Mouse (Mus musculus): Measurements from ENCODE around the gene Blvrb.

Gene Blvrb

GRCm38 (mm10) chr7:27475596-27475995, 27.8 kb downstream of the Blvrb start:
- in situ Hi-C loops (cut with MboI; ENCODE audit: unreplicated experiment in 2 of 2): no loop called here

GRCm38 (mm10) chr7:27476098-27476635, 28.4 kb downstream of the Blvrb start:
- in situ Hi-C loops (cut with MboI; ENCODE audit: unreplicated experiment in 2 of 2): no loop called here

- in situ Hi-C loops (cut with MboI; ENCODE audit: unreplicated experiment in 2 of 2): no loop called here
Observed at GRCm38 (mm10) chr7:27478561-27478960, 30.8 kb downstream of the Blvrb start.

GRCm38 (mm10) chr7:27479750-27480149, 32.0 kb downstream of the Blvrb start:
- in situ Hi-C loops (cut with MboI; ENCODE audit: unreplicated experiment in 2 of 2): no loop called here

GRCm38 (mm10) chr7:27480506-27480905, 32.7 kb downstream of the Blvrb start:
- in situ Hi-C loops (cut with MboI; ENCODE audit: unreplicated experiment in 2 of 2): no loop called here

GRCm38 (mm10) chr7:27480927-27481626, 33.3 kb downstream of the Blvrb start:
- in situ Hi-C loops (cut with MboI; ENCODE audit: unreplicated experiment in 2 of 2): no loop called here

GRCm38 (mm10) chr7:27481627-27481969, 33.8 kb downstream of the Blvrb start:
- in situ Hi-C loops (cut with MboI; ENCODE audit: unreplicated experiment in 2 of 2): no loop called here

GRCm38 (mm10) chr7:27483860-27484259, 36.1 kb downstream of the Blvrb start:
- in situ Hi-C loops (cut with MboI; ENCODE audit: unreplicated experiment in 2 of 2): no loop called here

GRCm38 (mm10) chr7:27486102-27486769, 38.5 kb downstream of the Blvrb start:
- in situ Hi-C loops (cut with MboI; ENCODE audit: unreplicated experiment in 2 of 2): loop anchor here (5.0 kb wide), 2 partner anchors 44 to 91 kb away; no protein-coding TSS in a partner anchor

GRCm38 (mm10) chr7:27486770-27487697, 39.3 kb downstream of the Blvrb start, which contains the start of gene Sertad1:
Sertad1 (plus strand) TSS chr7:27486910.
- in situ Hi-C loops (cut with MboI; ENCODE audit: unreplicated experiment in 2 of 2): loop anchor here (5.0 kb wide), 2 partner anchors 45 to 90 kb away; no protein-coding TSS in a partner anchor

- in situ Hi-C loops (cut with MboI; ENCODE audit: unreplicated experiment in 2 of 2): loop anchor here (5.0 kb wide), 2 partner anchors 46 to 89 kb away; no protein-coding TSS in a partner anchor
Observed at GRCm38 (mm10) chr7:27487740-27488268, 40.0 kb downstream of the Blvrb start.

GRCm38 (mm10) chr7:27489270-27489869, 41.6 kb downstream of the Blvrb start:
- in situ Hi-C loops (cut with MboI; ENCODE audit: unreplicated experiment in 2 of 2): loop anchor here (5.0 kb wide), 2 partner anchors 47 to 88 kb away; no protein-coding TSS in a partner anchor

GRCm38 (mm10) chr7:27490227-27490542, 42.4 kb downstream of the Blvrb start:
- in situ Hi-C loops (cut with MboI; ENCODE audit: unreplicated experiment in 2 of 2): loop anchor here in 1 of 2 experiments (10.0 kb wide), 1 partner anchor 155 kb away; the partner anchor contains the start of gene Ltbp4

GRCm38 (mm10) chr7:27490543-27491329, 43.0 kb downstream of the Blvrb start:
- in situ Hi-C loops (cut with MboI; ENCODE audit: unreplicated experiment in 2 of 2): loop anchor here in 1 of 2 experiments (10.0 kb wide), 1 partner anchor 156 kb away; the partner anchor contains the start of gene Ltbp4

- in situ Hi-C loops (cut with MboI; ENCODE audit: unreplicated experiment in 2 of 2): loop anchor here in 1 of 2 experiments (10.0 kb wide), 1 partner anchor 157 kb away; the partner anchor contains the start of gene Ltbp4
Observed at GRCm38 (mm10) chr7:27491856-27492255, 44.1 kb downstream of the Blvrb start.

GRCm38 (mm10) chr7:27493022-27493421, 45.2 kb downstream of the Blvrb start:
- in situ Hi-C loops (cut with MboI; ENCODE audit: unreplicated experiment in 2 of 2): loop anchor here in 1 of 2 experiments (10.0 kb wide), 1 partner anchor 158 kb away; the partner anchor contains the start of gene Ltbp4

GRCm38 (mm10) chr7:27493450-27493849, 45.7 kb downstream of the Blvrb start:
- in situ Hi-C loops (cut with MboI; ENCODE audit: unreplicated experiment in 2 of 2): loop anchor here in 1 of 2 experiments (10.0 kb wide), 1 partner anchor 159 kb away; the partner anchor contains the start of gene Ltbp4

GRCm38 (mm10) chr7:27494659-27495367, 47.0 kb downstream of the Blvrb start:
- in situ Hi-C loops (cut with MboI; ENCODE audit: unreplicated experiment in 2 of 2): loop anchor here in 1 of 2 experiments (10.0 kb wide), 1 partner anchor 160 kb away; the partner anchor contains the start of gene Ltbp4
